Mouse (Mus musculus) right cerebral cortex, postnatal 4 days (tissue): ENCODE results near the gene Lyl1.

ENCODE experiments used
- DNase-seq: peaks from one replicate; pipeline ENCODE4 v3.0.0-alpha.2; 2022

Lyl1 gene

DNA sequence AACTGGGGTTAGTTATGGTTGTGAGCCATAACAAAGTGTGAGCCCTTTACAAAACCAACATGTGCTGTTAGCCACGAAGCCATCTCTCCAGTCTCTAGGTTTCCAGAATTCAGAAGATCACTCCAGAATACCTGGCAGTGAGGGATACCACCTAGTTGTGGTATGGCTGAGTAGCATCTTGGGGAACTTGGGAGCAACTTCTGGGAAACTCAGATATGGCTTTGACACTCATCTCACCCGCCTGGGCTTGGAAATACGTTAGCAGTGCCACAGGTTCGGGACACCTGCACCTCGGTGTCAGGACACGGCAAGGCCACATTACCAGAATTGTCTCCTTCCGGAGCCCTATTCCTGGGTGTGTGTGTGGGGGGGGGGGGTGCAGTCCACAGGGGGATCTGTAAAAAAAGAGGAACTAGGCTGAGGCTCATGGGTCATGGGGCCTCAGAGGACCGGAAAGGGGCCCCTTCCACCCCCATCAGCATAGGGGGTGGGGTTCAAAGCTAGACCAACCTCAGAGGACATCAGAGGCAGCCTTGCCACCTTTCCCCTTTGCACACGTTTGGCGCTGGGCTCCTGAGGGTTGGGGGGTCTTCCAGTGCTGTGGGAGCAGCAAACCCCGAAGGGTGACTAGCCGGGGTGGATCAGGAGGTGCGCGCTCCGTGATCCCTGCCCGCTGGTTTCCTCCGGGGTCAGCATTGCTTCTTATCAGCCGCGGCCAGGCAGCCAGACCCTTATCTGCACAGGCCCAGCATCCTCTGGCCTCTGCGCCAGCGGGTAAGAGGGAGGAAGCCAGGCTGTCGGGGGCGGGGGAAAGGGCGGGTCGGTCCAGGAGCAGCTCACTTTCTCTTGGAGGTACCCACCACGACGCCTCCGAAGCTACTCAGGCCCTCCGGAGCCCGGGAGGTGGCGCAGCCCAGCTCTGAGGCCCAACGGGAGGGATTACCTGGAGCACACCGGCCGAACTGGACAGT lies at the start of gene Lyl1:
TSS of gene Lyl1 (plus strand) at position 517 of the 971 bp plus-strand sequence.
- DNase-seq: no peak

DNA sequence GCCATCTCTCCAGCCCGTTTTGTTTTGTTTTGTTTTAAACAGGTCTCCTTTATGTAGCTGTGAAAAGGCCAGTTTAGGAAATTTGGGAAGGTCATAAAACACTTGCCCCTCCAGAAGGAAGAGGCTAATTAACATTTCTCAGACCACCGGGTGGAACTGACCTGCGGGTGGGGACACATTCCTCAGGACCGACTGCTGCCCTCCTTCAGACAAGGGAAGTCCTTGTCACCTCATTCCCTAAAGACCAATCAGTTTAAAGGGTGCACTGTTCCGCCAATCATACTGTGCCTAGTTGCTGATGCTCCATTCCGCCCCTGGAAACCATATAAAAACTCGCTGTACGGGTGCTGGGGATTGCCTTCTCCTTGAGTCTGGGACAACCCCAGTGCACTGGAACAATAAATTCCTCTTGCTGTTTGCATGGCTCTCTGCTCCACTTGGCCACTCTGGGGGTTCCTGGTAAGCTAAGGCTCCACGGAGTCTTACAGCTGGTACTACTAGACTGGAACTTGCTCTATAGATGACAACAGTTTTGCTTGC lies 48.1 kb upstream of the Lyl1 start:
- no peak for DNase-seq

DNA sequence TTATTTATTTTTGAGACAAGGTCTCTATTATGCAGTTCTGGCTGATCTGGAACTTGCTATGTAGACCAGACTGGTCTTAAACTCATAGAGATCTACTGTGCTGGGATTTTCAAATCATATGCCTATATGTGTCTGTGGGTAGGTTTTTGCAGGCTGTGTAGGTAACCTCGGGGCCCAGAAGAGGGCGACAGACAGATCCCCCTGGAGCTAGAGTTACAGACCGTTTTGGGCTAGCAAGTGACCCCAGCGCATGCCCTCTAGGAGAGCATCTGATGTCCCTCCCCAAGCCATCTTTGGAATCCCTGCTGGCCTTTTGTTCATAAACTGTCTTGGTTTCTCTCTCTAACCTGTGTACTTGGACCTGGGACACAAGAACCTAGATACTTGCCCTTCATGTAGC lies 46.7 kb upstream of the Lyl1 start:
- DNase-seq: no peak

DNA sequence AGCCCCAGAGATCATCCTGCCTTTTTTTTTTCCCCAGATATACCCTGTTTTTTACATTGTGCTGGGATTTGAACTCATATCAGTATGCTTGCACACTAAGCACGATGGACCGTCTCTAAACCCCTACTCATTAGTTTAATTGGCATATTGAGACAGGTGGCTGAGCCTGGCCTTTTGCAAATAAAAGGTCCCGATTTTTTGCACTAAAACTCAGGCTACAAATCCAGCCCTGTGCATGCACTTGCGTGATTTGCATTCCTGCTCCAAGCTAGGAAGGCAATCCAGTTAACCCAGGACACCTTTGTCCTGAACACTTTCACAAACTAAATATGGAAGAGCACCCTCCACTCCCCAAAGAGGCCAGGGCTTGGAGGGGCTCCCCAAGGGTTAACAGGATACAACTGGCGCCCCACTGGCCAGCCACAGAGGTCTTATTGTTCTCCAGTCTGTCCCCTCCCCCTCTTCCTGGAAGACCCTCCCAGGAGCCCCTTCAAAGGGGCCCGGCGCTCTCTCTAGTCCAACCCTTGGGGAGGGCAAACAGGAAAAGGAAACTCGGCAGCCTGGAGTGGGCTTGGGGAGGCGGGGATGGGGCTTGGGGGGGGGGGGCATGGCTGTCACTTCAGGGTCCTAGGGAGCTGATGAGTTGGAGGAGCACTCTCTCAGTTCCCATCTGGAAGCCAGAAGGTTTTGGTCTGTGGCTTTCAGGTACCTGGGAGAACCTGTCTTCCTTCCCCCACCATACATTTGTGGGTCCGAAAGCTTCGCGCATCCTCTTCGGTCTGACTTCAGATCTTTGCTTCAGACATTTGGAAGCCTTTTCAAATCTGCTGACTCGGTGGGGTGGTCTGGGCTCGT lies 45.7 kb upstream of the Lyl1 start:
- DNase-seq: no peak

DNA sequence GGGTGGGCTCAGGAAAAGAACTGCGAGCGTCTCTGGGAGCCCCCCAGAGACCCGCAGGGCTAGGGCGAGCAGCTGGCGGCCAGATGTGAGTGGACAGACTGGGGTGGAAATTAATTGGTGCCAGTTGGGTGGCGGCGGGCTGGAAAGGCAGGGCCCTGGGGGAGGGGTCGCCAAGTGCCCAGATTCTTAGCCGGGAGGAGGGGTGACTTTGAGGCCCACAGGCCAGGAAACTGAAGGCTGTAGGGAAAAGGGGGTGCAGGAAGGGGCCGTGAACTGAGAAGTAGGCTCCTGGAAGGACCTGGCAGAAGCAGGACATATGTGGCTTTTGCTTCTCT lies 45.1 kb upstream of the Lyl1 start:
- DNase-seq: no peak

DNA sequence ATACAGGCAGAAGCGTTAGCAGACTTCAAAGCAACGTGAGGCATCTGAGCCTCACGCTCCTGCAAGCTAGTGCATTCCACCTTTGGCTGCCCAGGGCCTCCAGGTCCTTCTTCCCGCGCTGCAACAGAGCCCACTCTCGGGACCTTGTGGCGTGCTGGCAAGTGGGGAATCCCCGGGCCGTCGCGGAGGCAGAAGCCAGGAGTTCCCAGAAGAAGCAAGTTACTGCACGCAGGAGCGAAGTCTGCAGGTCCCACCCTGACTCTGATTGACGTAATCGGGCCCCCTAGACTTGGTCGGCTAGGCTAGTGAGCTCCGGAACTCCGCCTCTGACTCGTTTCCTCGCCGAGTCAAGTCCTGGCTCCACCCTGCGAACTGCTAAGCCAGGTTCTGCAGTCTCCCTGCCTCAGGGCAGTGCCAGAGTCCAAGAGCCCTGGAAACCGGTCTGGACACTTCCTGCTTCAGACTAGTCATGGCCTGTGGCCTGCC lies 44.6 kb upstream of the Lyl1 start:
- no peak for DNase-seq

DNA sequence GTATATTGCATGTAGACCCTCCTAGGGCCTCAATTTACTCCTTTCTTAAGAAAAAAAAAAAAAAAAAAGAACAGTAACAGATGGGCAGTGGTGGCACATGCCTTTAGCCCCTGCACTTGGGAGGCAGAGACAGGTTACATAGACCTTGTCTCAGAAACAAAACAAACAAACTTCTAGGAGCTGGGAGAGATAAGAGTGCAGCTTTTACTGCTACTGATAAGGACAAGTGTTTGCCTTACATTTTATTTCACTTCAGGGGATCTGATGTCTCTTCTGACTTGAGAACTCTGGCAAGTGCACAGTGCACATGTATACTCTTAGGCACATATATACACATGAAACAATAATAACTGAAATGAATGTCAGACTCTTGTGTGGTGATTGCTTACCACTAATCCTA lies 44.1 kb upstream of the Lyl1 start:
- no peak for DNase-seq

DNA sequence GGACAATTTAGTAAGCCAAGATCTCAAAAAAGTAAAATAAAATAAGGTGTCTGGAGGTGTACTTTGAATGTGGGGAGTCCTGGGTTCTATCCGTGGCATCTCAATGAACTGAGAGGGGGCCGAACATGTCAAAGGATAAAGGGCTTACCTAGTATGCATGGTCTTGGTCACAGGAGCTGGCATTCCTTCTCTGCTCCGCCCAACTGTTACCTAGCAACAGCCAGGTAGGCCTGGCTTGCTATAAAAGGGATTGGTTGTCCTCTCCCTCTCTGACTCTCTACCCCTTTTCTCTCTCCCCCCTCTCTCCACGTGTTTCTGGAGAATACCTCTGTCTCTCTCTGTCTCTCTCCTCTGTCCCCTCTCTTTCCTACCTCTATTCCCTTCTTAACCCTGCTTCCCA lies 43.6 kb upstream of the Lyl1 start:
- DNase-seq: no peak

DNA sequence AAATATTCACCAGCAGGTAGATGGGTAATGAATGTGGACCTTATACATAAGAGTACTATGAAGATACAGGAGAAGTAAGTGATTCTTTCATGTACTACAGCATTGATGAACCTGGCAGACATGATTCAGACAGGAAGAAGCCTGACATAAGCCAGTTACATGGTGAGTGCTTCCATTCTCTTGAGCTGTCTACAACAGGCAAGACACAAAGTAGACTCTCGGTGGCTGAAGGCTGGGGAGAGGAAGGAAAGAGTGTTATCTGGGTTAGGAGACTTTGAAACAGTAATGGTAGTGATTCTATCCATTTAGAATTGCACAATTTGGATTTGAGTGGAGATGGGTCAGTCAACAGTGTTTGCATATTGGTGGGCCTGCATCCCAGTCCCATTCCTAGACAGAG lies 42.3 kb upstream of the Lyl1 start:
- no peak for DNase-seq

DNA sequence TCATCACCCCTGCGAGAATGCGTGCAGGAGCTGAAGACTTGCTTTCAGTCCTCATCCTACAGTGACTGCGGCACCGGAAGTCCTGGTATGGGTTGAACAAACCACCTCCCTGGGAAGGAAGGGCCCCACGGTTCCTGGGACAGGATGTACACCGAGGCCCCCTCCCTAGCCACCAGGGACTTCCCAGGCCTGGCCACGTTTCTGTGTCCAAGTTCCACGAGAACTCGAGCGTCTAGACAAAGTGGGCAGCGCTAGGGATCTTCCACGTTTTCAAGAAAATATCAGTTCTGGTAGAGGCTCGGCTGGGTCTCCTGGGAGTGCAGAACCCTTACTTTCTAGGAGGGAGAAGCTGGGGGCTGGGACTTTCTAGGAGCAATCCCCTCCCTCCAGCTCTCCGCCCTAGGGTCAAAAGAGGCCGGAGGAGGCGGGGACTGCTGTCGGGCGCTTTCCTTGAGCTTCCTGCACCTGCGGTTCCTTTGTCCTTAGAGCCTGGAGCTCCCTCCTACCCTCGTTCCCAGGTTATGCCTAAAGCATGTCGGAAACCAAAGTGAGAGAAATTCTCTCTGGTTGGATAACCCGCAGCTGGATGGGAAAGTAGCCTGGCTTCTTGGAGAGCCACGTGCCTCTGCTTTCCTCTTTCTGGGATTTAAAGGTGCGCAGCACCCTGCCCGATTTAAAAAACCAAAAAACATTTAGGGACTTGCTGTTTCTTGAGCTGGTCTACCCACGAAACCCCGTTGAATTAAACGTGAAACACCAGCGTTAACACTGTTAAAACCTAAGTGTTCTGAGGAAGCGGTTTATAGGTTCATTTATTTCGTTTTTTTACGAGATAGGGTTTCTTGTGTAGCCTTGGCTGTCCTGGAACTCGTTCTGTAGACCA lies 41.1 kb upstream of the Lyl1 start:
- no peak for DNase-seq

DNA sequence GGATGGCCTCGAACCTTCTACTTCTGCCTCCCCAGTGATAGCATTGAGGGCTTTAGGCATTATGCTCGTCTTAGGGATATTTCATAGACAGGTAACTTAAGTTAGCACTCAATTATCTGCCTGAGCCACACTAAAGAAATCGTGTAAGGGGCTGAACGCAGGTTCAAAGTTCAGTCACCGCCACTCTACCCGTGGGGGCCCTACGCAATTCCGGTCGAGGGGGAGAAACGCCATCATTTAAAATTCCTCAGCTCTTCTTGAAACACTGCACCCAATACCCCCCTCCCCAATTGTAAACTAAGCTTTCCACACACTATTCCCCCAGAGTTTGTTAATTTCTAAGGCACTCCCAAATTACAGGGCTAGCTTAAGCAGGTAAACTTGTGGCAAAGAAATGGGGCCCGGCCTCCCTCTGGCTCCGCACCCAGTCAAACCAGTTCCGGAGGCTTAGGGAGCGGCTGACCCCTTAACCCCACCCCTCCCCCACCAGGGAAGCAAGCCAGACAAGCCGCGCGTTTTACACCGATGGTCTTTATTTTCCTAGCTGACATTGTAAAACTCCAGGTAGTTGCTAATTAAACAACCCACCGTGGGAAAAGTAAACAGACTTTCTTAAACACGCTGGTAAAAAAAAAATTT lies 40.3 kb upstream of the Lyl1 start:
- DNase-seq: no peak

DNA sequence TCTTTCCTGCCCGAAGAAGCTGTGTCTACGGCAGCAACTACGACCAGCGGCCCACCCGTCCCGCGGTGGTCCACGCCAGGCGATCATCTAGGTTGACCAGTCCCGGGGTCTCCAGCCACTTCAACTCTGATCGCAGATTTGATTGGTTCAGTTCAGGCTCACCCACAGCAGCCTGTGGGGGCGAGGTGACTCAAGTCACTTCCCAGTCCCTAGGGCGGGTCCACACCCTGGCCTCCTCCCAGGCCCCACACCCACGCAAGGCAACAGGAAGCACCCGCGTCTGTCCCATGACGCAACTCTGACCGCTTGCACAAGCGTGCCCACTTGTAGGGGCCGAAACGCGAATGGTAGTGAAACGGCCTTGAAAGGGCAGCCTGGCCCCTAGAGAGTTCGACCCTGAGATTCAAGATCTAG lies 39.8 kb upstream of the Lyl1 start:
- no peak for DNase-seq

DNA sequence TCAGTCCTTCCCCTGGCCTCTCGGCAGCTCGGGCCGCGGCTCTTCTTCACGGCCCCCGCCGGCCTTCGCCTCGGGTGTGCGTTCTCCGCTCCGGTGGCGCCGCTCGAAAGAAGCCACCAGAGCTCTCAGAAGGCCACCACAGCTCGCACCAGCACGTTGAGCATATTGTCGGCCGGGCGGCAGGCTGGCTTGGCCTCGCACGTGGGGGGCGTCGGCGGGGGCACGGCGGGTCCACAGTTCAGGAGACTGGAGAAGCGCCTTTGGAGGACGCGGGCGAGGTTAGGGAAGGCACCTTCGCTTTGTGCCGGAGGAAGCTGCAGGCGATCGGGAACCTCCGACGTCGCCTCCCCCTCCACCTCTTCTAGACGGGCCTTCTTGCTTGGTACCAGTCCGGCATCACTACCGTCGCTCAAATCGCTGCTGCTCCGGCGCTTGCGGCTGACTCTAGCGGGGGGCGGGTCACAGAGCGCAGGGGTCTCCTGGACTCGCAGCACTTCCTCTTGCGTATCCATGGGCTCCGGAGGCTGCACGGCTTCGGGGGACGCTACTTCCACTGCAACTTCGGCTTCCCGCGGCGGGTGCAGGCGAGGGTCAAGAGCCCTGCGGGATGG lies 39.2 kb upstream of the Lyl1 start:
- peak; percentile 45 for DNase-seq

DNA sequence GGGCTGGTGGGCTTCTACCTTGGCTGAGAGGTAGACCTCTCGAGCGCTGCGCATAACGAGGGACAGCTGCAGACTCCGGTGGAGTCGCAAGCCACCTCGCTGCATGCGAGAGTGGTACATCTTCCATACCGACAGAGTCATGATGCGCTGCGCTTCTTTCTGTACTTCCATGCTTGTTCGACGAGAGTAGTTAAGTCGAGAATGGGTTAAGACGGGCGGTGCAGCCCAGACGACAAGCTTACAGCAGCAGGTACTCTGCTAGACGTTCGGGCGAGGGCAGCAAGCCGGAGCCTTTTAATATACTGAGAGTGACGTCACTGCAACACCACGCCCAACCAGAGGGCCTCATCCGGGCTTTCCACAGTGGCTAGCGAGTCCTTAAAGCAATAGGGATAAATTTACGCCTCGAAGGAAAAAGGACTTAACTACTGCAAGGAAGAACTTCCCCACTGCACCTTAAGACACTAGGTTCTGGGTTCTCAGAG lies 38.6 kb upstream of the Lyl1 start, which contains the start of gene Ier2:
TSS of gene Ier2 (minus strand) at position 272 of the 485 bp plus-strand sequence.
- peak; percentile 81 for DNase-seq

DNA sequence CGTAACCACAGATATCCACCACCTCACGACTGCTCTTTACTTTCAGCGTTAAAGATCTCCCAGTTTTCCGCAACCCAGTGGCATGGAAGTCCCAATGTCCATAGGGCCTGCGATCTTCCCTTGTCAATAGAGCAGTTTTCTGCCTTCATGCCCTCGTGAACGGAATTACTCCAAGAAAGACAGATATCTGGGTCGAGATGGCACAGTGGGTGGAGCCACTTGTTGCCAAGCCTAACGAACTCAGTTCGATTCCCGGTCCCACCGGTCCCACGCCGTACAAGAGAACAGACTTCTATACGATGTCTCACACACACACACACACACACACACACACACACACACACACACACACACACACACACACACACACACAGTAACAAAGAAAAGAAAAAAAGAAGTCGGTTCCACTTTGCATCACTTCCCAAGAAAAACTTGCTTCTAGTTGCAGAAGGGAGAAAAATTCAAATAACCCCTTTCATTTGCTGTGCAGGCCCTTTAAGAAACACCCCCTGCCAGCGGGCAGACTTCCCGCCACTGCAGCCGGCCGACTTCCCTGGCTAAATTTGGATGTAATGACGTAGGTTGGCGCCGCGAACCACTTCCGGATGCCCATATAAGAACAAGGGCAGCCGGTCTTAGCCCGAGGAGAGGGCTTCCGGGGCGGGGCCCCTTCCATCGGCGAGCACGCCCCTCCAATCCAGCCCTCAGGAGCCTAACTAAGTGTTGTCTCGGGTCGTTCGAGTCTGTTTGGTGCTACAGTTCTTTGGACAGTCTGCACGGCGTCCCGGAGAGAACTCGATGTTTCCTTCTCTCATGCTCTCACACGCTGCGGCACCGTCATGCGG lies 37.6 kb upstream of the Lyl1 start:
- peak; percentile 90 for DNase-seq

DNA sequence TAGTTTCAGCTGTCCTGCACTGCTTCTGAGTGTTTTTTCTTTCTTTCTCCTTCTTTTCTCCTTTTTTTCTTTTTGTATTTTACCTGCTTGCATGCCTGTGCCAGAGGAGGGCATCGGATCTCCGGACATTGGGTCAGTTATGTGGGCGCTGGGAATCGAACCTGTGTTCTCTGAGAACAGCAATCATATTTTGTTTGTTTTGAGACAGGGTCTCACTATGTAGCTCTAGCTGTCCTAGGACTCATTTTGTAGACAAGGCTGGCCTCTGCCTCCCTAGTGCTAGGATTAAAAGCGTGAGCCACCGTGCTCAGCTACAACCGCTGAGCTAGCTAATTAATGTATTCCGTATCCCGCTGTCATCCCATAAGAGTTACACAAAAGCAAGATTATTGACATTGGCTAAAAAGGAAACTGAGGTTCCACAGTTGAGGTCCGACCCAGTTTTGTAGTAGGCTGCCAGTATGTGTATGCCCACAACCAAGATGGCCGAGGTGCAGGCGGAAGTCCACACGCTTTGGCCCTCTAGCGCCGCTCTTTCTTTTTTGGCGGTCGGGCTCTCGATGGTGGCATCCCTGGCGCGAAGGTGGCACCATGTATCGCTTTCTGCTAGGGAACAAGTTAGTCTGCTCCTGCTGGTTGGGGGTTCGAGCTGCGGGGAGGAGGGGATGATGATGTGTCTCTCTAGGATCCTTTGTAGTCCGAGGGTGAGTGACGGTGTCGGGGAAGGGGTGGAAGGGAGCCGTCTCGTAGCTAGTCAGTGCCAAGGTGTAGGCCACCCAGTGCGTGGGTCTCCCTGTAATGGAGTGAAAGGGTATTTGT lies 36.5 kb upstream of the Lyl1 start:
- peak; percentile 78 for DNase-seq

DNA sequence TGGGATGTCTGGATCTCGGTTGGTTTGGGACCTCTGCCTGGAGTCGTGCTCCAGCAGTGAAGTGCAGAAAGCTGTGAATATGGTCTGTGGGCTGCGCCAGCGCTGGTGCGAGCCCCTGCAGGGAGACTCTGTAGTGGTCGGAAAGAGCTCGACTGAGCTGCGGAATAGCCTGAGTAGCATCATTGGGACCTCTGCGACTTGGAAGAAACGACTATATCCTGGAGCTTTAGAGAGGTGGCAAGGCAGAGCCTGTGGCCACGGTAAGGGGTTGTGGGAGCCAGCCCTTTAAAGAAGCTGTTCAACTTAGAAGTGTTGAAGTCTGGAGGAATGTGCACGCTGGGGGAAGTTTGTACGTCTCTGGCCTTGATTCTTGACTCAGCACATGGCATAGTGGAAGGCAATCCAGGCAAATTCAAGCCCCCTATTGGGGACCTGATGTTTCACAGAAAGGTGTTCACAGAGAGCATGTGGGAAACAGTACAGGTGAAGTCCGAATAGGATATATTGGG lies 35.8 kb upstream of the Lyl1 start:
- no peak for DNase-seq

DNA sequence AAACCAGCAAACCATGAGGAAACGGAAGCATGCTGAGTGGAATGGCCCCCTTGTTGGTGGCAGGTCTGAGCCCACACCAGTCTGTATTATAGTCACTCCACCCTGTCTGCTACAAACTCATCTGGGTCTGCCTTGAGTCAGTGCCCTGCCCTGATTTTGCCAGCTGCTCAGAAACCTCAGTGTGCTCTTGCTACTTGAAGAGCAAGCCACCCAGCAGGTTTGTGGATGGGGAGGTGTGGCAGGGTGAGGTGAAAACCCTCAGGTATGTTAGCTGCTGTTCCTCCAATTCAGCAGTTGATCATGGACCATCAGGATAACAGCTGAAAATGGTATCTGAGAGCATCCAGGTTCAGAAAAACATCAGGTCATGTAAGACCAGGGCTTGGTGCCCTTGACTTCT lies 33.2 kb upstream of the Lyl1 start:
- no peak for DNase-seq
